Mouse (Mus musculus) heart, postnatal 4 days (tissue): ENCODE data around the gene Gmppa. TPM values are rescaled to one million over a fixed set of nuclear protein-coding genes. Genes with fewer than 3 reads are reported as not detected.

Experiments used
- DNase-seq: peaks from one replicate; pipeline ENCODE4 v3.0.0; 2021
- total RNA-seq, 2 experiments: library from RNA; stranded (reverse); gene quantifications; 2 replicates each; pipeline ENCODE4 v1.2.3; 2021

The Gmppa gene
- total RNA-seq, 2 experiments from 2014 or later = 41.1 to 41.4 TPM

- DNase-seq = peak; percentile 68
Observed at GRCm38 (mm10) chr1:75487405-75488161, 51.9 kb downstream of the Gmppa start.

- no peak for DNase-seq
Observed at GRCm38 (mm10) chr1:75490785-75491551, 55.2 kb downstream of the Gmppa start.

DNA sequence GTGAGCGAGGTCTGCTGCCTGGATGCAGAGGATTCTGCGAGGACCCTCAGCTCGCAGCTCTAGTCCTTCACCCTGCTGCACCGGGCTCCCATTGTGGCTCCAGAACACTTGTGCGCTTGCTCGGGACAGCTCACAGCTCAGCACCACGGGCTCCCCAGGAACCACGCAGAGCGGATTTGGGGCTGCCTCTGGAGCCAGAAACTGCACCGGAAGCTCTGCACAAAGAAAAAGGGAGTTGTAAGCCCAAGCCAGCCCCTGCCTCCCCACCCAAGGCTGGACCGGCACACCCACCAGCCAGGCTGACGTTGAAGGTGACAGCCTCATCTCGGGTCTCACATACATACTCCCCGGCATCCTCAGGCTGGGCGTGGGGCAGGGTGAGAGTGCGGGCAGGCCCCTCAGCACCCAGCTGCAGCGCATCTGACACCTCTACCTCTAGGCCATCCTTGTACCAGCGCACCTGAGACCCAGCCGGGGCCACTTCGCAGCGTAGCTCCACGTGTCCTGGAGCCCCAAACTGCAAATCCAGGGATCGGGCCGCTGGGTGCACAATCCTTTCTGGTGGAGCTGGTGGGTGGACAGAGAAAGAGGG is 56.9 kb downstream of the Gmppa start:
- DNase-seq = no peak

Other genes starting within 250 kb of the Gmppa start
- gene Ankzf1, start 243.8 kb upstream of the Gmppa start, total RNA-seq = 10 to 100 TPM; 10.0 to 12.0 TPM
- gene Atg9a, start 243.7 kb upstream of the Gmppa start, total RNA-seq = 10 to 100 TPM; 39.7 to 40.7 TPM
- 10 to 100 TPM; 10.7 to 12.7 TPM for gene Glb1l, start 225.1 kb upstream of the Gmppa start, total RNA-seq
- gene Stk16, start 225.1 kb upstream of the Gmppa start, total RNA-seq = 10 to 100 TPM; 65.6 to 67.0 TPM
- 100 to 1,000 TPM; 371 to 462 TPM for gene Tuba4a, start 216.1 kb upstream of the Gmppa start, total RNA-seq
- not detected for gene A630095N17Rik, start 203.8 kb upstream of the Gmppa start, total RNA-seq
- 10 to 100 TPM; 46.4 to 49.2 TPM for gene Dnajb2, start 199.5 kb upstream of the Gmppa start, total RNA-seq
- under 1 TPM; 0.41 to 0.43 TPM for gene Ptprn, start 171.4 kb upstream of the Gmppa start, total RNA-seq
- gene Resp18, start 157.5 kb upstream of the Gmppa start, total RNA-seq = not detected
- gene Dnpep, start 117.9 kb upstream of the Gmppa start, total RNA-seq = 10 to 100 TPM; 89.5 to 89.8 TPM
- 100 to 1,000 TPM; 742 to 747 TPM for gene Des, start 75.6 kb upstream of the Gmppa start, total RNA-seq
- 100 to 1,000 TPM; 121 to 123 TPM for gene Speg, start 60.6 kb upstream of the Gmppa start, total RNA-seq
- gene Asic4, start 14.5 kb downstream of the Gmppa start, total RNA-seq = not detected
- gene Chpf, start 43.4 kb downstream of the Gmppa start, total RNA-seq = 10 to 100 TPM; 38.0 to 38.7 TPM
- 1 to 10 TPM in 1 of 2 experiments, under 1 TPM in 1; 0.55 to 1.1 TPM for gene Tmem198, start 43.6 kb downstream of the Gmppa start, total RNA-seq
- gene Obsl1, start 70.5 kb downstream of the Gmppa start, total RNA-seq = 100 to 1,000 TPM; 196 to 210 TPM
- gene Inha, start 71.1 kb downstream of the Gmppa start, total RNA-seq = 10 to 100 TPM in 1 of 2 experiments, 1 to 10 TPM in 1; 10.0 to 10.3 TPM
- 10 to 100 TPM; 15.7 to 16.7 TPM for gene Stk11ip, start 85.6 kb downstream of the Gmppa start, total RNA-seq
- gene Slc4a3, start 110.3 kb downstream of the Gmppa start, total RNA-seq = 100 to 1,000 TPM; 121 to 125 TPM